Mouse (Mus musculus) ovary, adult 18-20 months (tissue): ENCODE measurements around the gene Neu2.
A peak's percentile ranks its signal among the peaks of the same experiment; 100 is the strongest.

Experiments
- DNase-seq: peaks from one replicate; pipeline ENCODE4 v3.0.0; 2022; ENCODE audit warnings: low spot score, mixed read lengths

Neu2 gene

DNA sequence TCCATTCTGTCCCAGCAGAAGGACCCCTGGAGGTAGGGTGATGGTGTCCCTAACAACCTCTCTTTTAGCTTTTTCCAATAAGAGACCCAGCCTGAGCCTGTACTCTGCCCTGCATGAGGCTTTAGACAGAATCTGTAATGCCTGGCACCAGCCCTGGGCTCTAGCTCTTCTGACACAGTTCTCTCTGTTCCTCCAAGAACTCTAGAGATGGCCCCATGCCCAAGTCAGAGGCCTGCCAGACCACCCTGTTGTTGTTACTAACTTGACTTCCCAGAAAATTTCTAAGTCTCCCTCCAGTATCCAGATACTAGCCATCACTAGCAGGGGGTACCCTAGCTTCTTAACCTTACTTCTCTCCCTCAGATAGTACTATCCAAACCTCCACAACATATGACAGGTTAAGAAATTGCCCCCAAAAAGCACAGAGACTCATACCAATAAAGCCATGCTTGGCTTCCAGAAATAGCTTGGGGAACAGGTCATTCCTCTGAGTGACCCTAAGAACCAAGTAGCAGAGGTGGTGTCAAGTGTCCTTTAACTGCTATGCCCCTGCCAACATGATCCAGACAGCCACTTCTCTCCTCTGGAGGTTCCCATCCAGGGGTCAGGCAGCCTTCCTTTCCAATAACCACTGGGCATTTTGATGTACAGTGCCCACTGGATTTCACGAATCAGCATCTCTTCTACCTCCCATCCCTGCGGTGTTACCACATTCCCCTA is 105.0 kb downstream of the Neu2 start:
- DNase-seq: no peak

DNA sequence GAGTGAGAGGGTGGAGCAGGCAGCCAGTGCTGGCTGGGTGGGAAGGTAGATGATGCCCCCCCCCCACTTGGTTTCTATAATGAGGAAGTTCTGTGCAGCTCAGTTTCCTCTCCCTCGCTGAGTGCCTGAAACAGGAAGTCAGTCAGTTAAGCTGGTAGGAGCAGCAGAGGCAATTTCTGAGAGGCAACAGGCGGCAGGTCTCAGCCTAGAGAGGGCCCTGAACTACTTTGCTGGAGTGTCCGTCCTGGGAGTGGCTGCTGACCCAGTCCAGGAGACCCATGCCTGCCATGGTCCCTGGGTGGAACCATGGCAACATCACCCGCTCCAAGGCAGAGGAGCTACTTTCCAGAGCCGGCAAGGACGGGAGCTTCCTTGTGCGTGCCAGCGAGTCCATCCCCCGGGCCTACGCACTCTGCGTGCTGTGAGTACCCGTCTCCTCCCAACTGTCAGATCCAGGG is 110.6 kb downstream of the Neu2 start, which contains the start of gene Inpp5d:
Inpp5d (plus strand) TSS at position 102 of the 458 bp plus-strand sequence.
- DNase-seq: no peak

DNA sequence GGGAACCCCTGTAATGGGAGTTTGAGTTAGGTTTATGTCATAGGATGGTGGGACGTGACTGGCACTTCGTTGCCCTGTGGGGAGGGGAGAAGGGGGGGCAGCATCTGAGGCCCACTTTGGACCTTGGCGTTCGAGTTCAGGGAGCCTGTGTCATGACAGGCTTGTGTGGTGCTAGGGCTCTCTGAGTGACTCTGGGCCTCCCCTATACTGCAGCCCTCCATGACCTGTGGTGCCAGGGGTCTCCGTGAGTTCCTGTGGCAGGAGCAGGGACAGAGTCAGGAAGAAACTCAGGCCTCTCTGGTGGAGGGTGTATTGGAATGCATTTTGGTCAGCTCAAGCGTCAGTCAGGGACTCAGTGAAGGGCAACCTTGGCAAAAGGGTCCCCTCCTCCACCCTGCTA is 111.0 kb downstream of the Neu2 start:
- no peak for DNase-seq

DNA sequence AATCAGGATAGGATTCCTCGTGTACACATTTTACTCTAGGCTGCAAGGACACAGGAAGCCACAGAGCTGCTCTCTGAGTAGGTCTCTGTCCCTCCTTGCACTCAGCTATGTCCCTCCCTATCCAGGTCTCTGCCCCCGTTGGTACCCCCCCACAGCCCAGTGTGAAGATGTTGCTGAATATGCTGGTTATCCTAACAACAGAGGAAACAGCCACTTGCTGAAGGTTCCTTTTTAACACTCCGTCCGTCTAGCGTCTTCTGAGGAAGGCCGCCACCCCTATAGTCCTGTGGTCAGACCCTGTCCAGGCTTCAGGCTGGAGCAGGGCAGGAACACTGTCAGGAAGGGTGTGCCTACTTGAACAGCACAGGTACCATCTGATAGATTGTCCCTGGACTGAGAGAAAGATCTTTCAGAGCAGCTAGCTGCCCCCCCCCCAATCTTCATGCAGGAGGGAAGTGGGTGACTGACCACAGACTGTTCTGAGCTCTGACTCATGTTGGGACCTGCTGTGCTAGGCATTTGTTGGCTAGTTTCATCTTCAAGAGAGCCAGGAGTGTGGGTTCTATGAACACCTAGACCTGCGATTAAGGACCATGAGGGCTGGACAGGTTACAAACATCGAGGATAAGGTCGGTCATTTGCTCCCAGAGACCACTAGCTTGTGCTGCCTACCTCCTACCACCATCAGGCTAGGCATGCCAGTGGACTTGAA is 111.6 kb downstream of the Neu2 start:
- no peak for DNase-seq

DNA sequence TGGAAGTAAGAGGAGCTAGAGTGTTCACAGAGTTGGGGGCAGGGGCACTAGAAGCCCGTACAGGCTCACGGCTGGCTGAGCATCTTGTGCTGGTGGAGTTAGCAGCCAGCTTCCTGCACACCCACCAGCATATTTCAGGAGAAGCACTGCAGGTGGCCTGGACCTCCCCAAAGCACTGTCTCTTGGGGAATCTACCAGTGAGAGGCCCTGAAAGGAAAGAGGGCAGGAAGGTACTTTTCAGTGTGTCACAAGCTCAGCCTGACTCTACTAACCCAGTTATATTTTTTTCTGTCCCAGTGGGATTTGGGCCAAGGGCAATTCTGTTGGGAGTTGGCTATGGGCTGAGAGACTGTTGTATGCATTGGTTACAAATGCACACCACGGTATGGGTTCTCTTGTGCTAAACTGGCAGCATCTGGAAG is 112.2 kb downstream of the Neu2 start:
- no peak for DNase-seq

DNA sequence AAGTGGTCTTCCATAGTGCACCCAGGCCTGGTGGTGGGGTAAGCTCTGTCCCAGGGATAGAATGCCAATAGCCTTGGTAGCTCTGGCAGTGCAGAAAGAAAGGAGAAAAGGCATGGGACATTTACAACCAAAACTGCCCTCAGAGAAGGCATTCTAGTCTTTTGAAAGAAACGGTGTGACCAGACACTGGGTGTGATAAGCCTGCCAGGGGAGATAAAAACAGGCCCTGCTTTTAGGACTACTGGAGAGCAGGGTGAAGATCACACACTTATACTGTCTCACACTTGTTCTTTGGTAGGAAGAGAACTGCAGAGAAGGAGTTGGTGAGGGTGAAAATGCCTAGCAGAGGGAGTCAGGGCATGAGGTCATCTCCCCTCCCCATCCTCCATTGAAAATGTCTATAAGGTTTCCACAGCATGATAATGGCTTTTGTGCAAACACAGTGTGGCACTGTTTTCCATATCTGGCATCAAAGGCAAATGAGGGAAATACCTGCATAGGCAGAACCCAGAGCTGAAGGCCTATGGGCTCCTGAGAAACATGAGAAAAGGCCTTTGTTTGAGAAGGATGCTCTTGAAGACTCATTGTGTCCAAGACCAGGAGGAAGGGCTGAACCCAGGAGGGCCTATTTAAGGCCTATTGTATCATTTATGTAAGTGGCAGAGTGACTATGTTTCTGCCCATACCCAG is 114.4 kb downstream of the Neu2 start:
- DNase-seq: no peak

DNA sequence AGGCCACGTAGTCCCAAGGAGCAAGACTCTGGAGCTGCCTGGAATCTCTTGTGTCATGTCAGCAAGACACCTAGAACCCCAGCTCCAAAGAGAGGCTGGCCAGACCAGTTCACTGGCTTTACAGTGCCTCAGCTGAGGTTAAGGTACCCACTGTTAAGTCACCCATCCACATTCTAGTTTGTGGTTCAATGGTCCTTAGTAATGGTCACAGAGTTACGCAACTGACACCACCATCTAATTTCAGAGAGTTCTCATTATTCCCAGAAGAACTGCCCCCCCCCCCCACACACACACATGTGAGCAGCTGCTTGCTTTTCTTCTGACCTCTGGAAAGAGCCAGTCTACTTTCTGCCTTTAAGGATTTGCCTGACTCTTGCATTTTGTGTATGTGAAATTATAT is 115.1 kb downstream of the Neu2 start:
- DNase-seq: no peak

DNA sequence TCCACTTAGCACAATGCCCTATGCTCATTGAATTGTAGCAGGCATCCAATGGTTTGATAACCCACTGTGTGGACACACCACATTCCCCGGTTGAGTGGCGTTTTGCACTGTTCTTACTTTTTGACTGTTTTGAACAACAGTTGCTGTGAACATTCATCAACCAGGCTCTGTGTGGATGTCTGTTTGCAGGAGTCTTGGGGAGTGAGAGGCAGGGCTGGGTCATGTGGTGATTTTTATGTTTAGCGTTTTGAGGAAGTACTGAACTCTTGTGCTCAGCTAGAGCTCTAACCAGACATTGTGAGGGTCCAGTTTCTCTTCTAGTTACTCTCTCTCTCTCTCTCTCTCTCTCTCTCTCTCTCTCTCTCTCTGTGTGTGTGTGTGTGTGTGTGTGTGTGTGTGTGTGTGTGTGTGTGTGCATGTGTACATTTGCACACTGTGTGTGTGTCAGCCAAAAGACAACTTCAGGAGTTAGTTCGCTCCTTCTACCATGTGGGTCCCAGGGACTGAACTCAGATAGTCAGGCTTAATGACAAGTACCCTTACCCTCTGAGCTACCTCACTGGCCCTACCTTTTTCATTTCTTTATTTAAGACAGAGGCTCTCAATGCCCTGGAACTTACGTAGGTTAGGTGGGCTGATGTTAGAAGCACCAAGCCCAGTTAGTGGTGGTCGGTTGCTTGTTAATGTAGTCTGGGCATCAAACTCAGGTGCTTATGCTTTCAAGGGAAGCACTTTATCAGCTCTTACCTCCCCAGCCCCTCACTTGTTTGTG is 115.8 kb downstream of the Neu2 start:
- no peak for DNase-seq

DNA sequence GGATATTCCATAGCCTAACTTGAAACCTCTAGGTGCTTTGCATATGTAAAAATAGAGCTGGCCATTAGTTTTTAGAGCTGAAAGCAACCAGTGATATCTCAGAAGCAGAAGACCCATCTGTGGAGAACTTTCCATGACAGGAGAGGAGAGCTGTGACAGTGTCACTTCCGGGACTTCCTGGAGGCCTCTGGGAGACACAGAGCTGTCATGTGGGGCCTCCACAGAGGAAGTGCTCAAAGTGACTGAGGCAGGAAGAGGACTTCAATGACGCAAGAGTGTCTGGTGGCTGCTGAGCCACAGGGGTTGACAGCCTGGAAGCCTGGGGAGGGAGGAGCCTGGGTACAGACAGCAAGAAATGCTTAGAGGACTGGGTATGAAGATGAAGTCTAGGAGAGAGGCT is 116.7 kb downstream of the Neu2 start:
- DNase-seq: no peak

DNA sequence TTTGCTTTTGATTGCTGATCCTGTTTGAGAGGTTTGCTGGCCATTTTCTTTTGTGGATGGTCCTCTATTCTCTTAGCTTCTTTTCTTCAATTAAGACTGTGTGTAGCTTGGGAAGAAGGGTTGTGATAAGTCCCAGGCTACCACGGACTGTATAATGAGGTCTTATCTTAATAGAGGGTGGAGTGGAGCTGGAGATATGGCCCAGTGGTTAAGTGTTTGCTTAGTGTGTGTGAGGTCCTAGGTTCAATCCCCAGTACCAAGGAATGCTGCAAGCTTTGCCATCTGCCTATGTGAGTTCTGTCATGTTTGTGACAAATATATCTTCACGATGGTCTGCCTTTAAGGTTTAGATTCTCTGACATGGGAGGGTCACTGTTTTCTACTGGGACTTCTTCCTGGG is 118.4 kb downstream of the Neu2 start:
- no peak for DNase-seq

DNA sequence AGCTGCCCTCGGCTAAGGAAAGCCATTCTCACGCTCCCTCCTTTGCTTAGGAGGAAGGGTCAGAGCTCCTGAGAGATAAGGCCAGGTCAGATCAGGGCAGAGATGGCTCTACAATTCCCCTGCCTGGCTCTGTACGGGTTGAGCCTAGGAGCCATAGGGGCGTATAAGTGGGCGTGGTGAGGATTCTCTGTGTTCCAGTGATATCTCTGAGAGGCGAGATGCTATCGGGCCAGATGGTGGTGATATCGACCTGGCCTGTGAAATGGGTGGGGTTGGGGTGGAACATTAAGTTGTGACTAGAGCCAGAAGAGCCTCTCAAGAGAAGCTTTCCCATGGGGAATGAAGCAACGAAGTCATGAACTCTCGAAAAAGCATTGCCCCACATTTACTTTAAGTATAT is 121.9 kb downstream of the Neu2 start:
- no peak for DNase-seq

DNA sequence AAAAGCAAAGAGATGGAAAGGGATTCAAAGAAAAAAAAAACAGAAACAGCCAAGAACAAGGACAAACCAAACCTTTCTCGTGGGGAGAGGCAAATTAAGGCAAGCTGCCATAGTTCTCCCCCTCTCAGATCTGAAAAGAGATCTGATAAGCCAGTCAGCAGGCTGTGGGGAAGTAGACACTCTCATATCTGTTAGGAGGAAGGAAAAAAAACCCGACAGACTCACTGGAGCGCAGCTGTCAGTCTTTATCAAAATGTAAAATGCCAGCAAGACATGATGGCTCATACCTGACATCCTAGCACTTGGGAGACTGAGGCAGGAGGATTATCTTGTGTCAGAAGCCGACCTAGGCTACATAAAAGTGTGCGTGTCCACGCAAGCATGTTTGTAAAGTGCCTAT is 122.5 kb downstream of the Neu2 start:
- DNase-seq: no peak

DNA sequence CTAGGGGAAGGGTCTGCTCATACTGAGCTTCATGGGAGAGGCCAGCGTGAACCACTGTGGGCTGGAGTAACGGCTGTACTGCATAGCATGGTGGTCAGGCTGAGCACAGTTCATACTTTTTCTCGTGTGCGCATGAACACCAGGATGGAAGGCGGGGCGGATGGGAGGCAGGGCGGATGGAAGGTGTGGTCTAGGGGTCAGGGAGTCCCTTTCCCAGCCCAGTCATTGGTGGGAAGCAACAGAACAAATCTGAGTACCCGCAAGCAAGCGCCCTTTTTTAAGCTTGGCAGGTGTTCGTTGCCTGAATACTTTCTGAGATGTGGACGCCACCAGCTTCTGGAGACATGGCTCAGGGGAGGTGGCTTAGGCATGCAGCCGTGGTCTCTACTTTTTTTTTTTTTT is 127.0 kb downstream of the Neu2 start:
- no peak for DNase-seq

DNA sequence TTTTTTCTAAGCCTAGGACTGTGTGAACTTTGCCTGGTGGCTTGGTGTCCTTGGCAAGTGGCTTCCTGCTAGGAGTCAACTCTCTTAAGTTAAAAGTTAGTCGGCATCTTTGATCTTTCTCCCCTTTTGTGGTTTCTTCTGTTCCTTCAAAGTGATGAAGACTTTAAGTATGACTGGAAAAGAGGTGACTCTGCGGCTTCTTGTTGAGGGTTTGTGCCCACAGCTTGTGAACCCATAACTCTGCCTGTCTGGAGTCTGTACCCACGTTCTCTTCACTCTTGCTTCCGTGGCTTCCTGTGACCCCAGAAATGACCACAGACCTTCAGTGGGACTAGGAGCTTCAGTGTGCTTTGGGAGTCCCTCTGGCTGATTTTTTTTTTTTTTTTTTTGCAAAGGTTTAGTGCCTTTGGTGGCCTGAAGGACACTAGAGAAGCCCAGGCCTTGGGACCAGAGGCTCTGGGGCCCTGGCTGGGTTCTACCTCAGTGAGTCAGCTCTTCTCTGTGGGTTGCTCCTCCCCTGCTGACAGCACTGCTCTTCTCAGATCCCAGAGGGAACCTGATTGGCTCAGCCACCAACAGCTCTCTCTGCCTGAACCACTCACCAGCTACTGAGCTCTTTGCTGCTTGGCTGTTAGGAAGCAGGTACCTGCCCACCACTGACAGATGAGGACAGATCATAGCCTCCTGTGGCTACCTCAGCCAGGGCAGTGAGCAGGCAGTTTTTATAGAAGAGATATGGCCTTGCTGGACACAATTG is 127.6 kb downstream of the Neu2 start:
- DNase-seq: peak; percentile 40

DNA sequence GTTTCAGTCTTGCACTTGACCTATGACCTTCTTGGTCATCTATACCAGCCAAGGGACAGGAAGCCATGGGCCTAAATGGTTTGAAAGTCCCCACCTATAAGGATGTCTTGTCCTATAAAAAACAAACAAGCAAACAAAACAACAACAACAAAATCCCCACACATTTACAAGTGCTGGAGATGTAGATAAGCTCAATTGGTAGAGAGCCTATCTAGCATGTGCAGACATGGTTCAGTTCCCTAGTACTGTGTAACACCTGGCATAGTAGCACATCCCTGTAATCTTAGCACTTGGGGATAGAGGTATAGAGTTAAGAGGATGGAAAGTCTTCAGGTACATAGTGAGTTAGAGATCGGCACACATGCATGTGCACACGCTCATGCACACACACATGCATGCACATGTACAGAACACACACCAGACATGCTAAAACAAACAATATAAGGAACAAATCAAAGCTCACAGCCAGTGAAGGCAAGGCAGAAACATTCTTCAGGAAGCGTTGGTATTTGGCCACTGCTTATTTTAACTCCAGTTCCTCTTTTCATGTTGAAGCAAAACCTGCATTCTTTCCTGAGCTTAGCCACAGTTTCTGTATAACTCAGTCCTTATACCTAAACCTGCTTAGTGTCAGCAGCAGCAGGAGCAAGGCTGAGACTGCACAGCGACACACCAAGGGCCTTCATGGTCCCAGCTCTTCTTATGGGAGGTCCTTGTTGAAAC is 128.3 kb downstream of the Neu2 start:
- no peak for DNase-seq

DNA sequence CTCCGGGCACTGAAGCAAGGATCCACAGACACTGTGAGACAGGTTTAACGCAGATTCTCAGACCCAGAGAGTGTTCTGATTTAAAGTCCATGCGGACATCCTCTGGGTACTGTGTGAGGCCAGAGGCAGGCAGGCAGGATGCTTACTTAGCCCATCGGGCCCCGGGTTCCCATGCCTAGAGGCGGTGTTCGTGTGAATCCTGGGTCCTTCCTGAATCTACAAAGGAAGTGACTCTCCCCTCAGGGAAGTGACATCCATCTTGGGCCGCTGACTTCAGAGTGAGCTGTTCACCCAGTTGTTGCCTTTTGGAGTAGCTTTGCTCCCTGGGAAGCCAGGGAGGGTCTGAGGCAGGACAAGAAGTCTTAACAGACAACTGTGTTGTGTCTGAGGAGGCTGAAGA is 130.0 kb downstream of the Neu2 start:
- DNase-seq: no peak

DNA sequence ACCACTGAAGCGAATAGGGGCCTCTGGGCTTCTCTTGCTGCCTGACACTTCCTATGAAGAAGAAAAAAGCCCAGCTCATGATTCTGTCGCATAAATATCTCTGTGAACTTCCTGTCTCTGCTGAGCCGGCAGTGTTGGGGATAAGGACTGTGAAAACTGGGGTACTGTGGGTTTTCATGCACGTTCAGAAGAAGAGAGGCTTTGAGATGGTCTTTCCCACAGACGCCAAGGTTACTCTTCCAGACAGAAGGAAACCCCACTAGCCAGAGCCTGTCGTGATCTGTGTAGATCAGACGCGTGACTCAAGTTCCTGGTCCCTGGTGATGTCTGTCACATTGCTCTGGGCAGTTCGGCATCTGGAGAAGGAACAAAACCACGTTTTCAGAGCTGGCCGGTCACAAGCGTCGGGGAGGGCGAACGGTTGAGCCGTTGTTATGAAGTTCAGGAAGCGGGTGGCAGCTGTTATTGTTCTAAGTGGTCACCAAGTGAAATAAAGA is 130.5 kb downstream of the Neu2 start:
- DNase-seq: no peak

DNA sequence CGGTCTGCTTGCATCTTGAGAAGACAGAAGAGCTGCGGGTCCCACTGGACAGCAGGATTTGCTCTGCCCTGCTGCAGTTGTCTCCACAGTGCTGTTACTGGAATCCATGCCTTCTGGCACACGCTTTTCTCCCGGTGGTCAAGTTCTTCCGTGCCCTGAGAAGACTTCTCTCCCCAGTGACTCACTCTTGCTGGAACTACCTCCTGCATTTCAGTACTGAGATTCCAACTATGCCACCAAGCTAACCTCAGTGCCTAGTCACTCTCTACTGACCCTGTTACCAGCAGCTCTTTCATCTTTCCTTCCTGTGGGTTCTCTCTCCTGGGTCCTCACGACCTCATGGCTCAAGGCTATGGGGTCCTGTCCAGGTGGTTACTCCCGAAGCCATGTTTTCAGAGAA is 133.3 kb downstream of the Neu2 start:
- no peak for DNase-seq

DNA sequence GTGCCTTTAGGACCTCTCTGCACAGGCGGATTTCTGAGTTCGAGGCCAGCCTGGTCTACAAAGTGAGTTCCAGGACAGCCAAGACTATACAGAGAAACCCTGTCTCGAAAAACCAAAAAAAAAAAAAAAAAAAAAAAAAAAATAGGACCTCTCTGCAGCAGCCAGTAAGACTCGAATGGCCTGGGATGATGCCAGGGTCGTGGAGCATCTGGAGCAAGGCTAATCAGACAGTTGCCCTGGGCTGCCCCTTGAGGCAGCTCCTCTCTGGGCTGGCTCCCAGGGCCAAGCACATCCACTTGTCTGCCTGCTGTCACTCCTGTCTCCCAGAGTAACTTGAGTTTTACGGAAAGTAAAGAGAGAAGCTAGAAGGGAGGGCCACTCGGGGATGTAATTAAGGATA is 135.4 kb downstream of the Neu2 start:
- DNase-seq: peak; percentile 79

DNA sequence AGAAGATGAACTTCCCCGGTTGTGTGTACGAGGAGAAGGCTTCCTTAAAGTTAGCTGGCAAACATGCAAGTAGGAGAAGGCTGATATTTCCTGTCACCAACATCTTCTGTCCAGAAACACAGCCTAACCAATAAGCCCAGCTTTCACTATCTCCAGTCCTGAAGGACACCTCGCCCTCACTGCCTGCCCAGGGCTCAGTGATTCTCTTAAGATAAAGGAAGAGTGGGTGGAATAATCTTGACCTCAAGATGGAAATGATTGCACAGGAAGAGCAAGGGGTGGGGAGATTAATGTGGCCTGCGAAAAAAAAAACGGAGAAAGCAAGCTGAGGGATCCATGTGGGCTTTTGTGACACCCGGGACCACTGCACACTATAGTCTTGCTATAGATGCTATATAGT is 136.1 kb downstream of the Neu2 start:
- DNase-seq: peak; percentile 40
